ENCODE assay signal across 11 mouse cellular contexts in genomic region chr19:9942539-9943533, GRCm38 (mm10). TPM values are rescaled to one million over a fixed set of nuclear protein-coding genes. Genes with fewer than 3 reads are reported as not detected.
DNase-seq lines count a peak whose midpoint lies in the region; ATAC-seq and TF ChIP-seq lines count a peak whose summit lies in the region.
"Had no signal": no experiment of that assay in that cellular context is flagged by ENCODE, and none has a peak within 500 bp of the region (broad histone marks: within the 10 kb centered on the region; RNA-seq: fewer than 3 reads in every experiment).

No protein-coding gene starts in this region.

- no peak overlapping the region for H3K4me3 ChIP-seq in kidney, postnatal 0 days (replicated peaks; ENCODE audit: low read depth, low read length)
- no peak overlapping the region for H3K4me3 ChIP-seq in bone marrow, adult 2 months (replicated peaks; ENCODE audit: control insufficient read depth, low read depth, low read length)
- no peak overlapping the region for H3K4me3 ChIP-seq in midbrain, embryonic 14.5 days (replicated peaks; ENCODE audit: low read depth, low read length)
- H3K4me3 ChIP-seq: myocyte had no signal

- H3K9ac ChIP-seq in kidney, postnatal 0 days (ENCODE audit: low read depth, low read length), result no peak overlapping the region
- H3K9ac ChIP-seq in midbrain, embryonic 14.5 days (replicated peaks; ENCODE audit: low read length), result no peak overlapping the region

- no peaks in the 10 kb centered on the region for H3K27me3 ChIP-seq in kidney, postnatal 0 days (ENCODE audit: insufficient read depth, low read length)
- H3K27me3 ChIP-seq in midbrain, embryonic 14.5 days (ENCODE audit: control insufficient read depth, insufficient read depth, low read length), result no peaks in the 10 kb centered on the region

- no peaks in the 10 kb centered on the region for H3K9me3 ChIP-seq in kidney, postnatal 0 days (replicated peaks; ENCODE audit: low read length)
- H3K9me3 ChIP-seq in midbrain, embryonic 14.5 days (ENCODE audit: control insufficient read depth, low read length), result no peaks in the 10 kb centered on the region

- no peak overlapping the region for H3K27ac ChIP-seq in kidney, postnatal 0 days
- peak overlapping the region; percentile 90 for H3K27ac ChIP-seq in bone marrow, adult 2 months (ENCODE audit: control insufficient read depth, insufficient read depth, low read depth, low read length, poor library complexity)
- H3K27ac ChIP-seq in midbrain, embryonic 14.5 days (replicated peaks; ENCODE audit: low read depth, low read length), result no peak overlapping the region

- no peak for TF ChIP-seq CTCF in kidney, postnatal 0 days (IDR thresholded peaks at IDR 0.05; ENCODE audit: low read depth)
- no peak for TF ChIP-seq CTCF in bone marrow, adult 2 months (IDR thresholded peaks at IDR 0.05; ENCODE audit: control insufficient read depth, insufficient read depth, low read length)

- no peaks in the 10 kb centered on the region for H3K36me3 ChIP-seq in kidney, postnatal 0 days (ENCODE audit: insufficient read depth, low read length)
- H3K36me3 ChIP-seq in midbrain, embryonic 14.5 days (ENCODE audit: control insufficient read depth, insufficient read depth, low read length), result no peaks in the 10 kb centered on the region

- DNase-seq in kidney, postnatal 0 days (ENCODE audit: low spot score), result peak; percentile 20
- no peak for DNase-seq in kidney, adult 11 months
- peak; percentile 27 for DNase-seq in heart, postnatal 4 days
- no peak for DNase-seq in urinary bladder, postnatal 36 days (ENCODE audit: low spot score in 2 of 2)
- DNase-seq in midbrain, embryonic 14.5 days, result no peak
- no peak for DNase-seq in layer of hippocampus, postnatal 14 days (ENCODE audit: low spot score in 2 of 2)
- DNase-seq: cerebellum, adult 11-12 months; thymus, adult 2 months had no signal

- 36% methylated on average over 10 of the region's 10 CpGs for WGBS in kidney, postnatal 0 days
- WGBS in bone marrow, adult 2 months, result 43% methylated on average over 10 of the region's 10 CpGs
- WGBS in midbrain, embryonic 14.5 days, result 74% methylated on average over 10 of the region's 10 CpGs

- peaks cover 10% of the 10 kb centered on the region for H3K4me1 ChIP-seq in kidney, postnatal 0 days (replicated peaks; ENCODE audit: insufficient read depth, low read length)
- H3K4me1 ChIP-seq in bone marrow, adult 2 months (ENCODE audit: control insufficient read depth, insufficient read depth, low read length), result peaks cover 12% of the 10 kb centered on the region
- no peaks in the 10 kb centered on the region for H3K4me1 ChIP-seq in midbrain, embryonic 14.5 days (ENCODE audit: control insufficient read depth, insufficient read depth, low read length)

- no peak for TF ChIP-seq POLR2A in bone marrow, adult 2 months (IDR thresholded peaks at IDR 0.05; ENCODE audit: borderline replicate concordance, control insufficient read depth, low read depth, low read length)

- H3K4me2 ChIP-seq in kidney, postnatal 0 days (ENCODE audit: low read length), result no peak overlapping the region
- no peak overlapping the region for H3K4me2 ChIP-seq in midbrain, embryonic 14.5 days (ENCODE audit: low read length)

- ATAC-seq in kidney, postnatal 0 days (replicated peaks; ENCODE audit: low FRiP score, low read depth), result no peak
- peak; percentile 37 for ATAC-seq in megakaryocyte progenitor cell, adult 5-6 weeks (replicated peaks; ENCODE audit: poor library complexity)
- no peak for ATAC-seq in midbrain, embryonic 14.5 days (ENCODE audit: low FRiP score, low TSS enrichment)

RNA-seq across cellular contexts. Expression of gene Fth1, which starts 37.6 kb away (rescaled TPM):
- 2,883 and 2,906 TPM in 2 replicates for polyA plus RNA-seq in kidney, postnatal 0 days (2015; fragmentation: Nextera tagmentation; extraction: Ambion mirVana)
- 1,509 and 1,706 TPM in 2 replicates for polyA plus RNA-seq in bone marrow, adult 2 months (2011; ENCODE audit: insufficient read depth, insufficient read length, low replicate concordance, missing spikeins)
- 1,000 to 10,000 TPM; 1,376 to 1,487 TPM for total RNA-seq in heart, postnatal 4 days (2021)
- 1,115 and 1,144 TPM in 2 replicates for total RNA-seq in megakaryocyte progenitor cell, adult 5-6 weeks (2015)
- 325 and 354 TPM in 2 replicates for total RNA-seq in megakaryocyte progenitor cell, adult 5-6 weeks (2017)
- 1,308 and 1,477 TPM in 2 replicates for polyA plus RNA-seq in midbrain, embryonic 14.5 days (2014; fragmentation: Nextera tagmentation; extraction: Ambion mirVana)
- 1,000 to 10,000 TPM; 2,325 to 2,371 TPM for total RNA-seq in layer of hippocampus, postnatal 14 days (2021)

RNA-seq across cellular contexts. Expression of gene Incenp, which starts 43.5 kb away (rescaled TPM):
- polyA plus RNA-seq in kidney, postnatal 0 days (2015; fragmentation: Nextera tagmentation; extraction: Ambion mirVana), result 40.6 and 43.1 TPM in 2 replicates
- polyA plus RNA-seq in bone marrow, adult 2 months (2011; ENCODE audit: insufficient read depth, insufficient read length, low replicate concordance, missing spikeins), result 277 and 301 TPM in 2 replicates
- 10 to 100 TPM; 66.8 to 68.2 TPM for total RNA-seq in heart, postnatal 4 days (2021)
- total RNA-seq in megakaryocyte progenitor cell, adult 5-6 weeks (2015), result 179 and 188 TPM in 2 replicates
- 95.9 and 97.2 TPM in 2 replicates for total RNA-seq in megakaryocyte progenitor cell, adult 5-6 weeks (2017)
- 18.1 and 21.7 TPM in 2 replicates for polyA plus RNA-seq in midbrain, embryonic 14.5 days (2014; fragmentation: Nextera tagmentation; extraction: Ambion mirVana)
- total RNA-seq in layer of hippocampus, postnatal 14 days (2021), result 10 to 100 TPM; 18.3 to 18.6 TPM

RNA-seq across cellular contexts. Expression of gene Best1, which starts 58.6 kb away (rescaled TPM):
- polyA plus RNA-seq in kidney, postnatal 0 days (2015; fragmentation: Nextera tagmentation; extraction: Ambion mirVana), result 1.8 and 3.3 TPM in 2 replicates
- polyA plus RNA-seq in bone marrow, adult 2 months (2011; ENCODE audit: insufficient read depth, insufficient read length, low replicate concordance, missing spikeins), result not detected in 2 replicates
- not detected for total RNA-seq in heart, postnatal 4 days (2021)
- total RNA-seq in megakaryocyte progenitor cell, adult 5-6 weeks (2015), result 0.15 and 1.1 TPM in 2 replicates
- total RNA-seq in megakaryocyte progenitor cell, adult 5-6 weeks (2017), result not detected in 2 replicates
- polyA plus RNA-seq in midbrain, embryonic 14.5 days (2014; fragmentation: Nextera tagmentation; extraction: Ambion mirVana), result 2.1 and 2.5 TPM in 2 replicates
- 1 to 10 TPM in 1 of 2 experiments, under 1 TPM in 1; 0.97 to 1.1 TPM for total RNA-seq in layer of hippocampus, postnatal 14 days (2021)

RNA-seq across cellular contexts. Expression of gene Rab3il1, which starts 58.6 kb away (rescaled TPM):
- 30.6 and 31.5 TPM in 2 replicates for polyA plus RNA-seq in kidney, postnatal 0 days (2015; fragmentation: Nextera tagmentation; extraction: Ambion mirVana)
- polyA plus RNA-seq in bone marrow, adult 2 months (2011; ENCODE audit: insufficient read depth, insufficient read length, low replicate concordance, missing spikeins), result 89.7 and 115 TPM in 2 replicates
- total RNA-seq in heart, postnatal 4 days (2021), result 10 to 100 TPM; 12.2 to 12.5 TPM
- total RNA-seq in megakaryocyte progenitor cell, adult 5-6 weeks (2015), result 3.0 and 4.6 TPM in 2 replicates
- 3.4 and 3.9 TPM in 2 replicates for total RNA-seq in megakaryocyte progenitor cell, adult 5-6 weeks (2017)
- polyA plus RNA-seq in midbrain, embryonic 14.5 days (2014; fragmentation: Nextera tagmentation; extraction: Ambion mirVana), result 13.3 and 19.2 TPM in 2 replicates
- total RNA-seq in layer of hippocampus, postnatal 14 days (2021), result 10 to 100 TPM in 1 of 2 experiments, 1 to 10 TPM in 1; 8.9 to 12.8 TPM

Comparison
In these comparisons a context has a peak if more than half of its experiments do, and no peak if none do; other contexts are left out.
1. DNase-seq: peak in kidney, postnatal 0 days (single experiment) and heart, postnatal 4 days (single experiment); none in kidney, adult 11 months (single experiment), urinary bladder, postnatal 36 days (0 of 2), midbrain, embryonic 14.5 days (single experiment) and layer of hippocampus, postnatal 14 days (0 of 2).